ENCODE assay signal across 21 mouse cellular contexts in genomic region chr5:75590961-75591360, GRCm38 (mm10). TPM values are rescaled to one million over a fixed set of nuclear protein-coding genes. Genes with fewer than 3 reads are reported as not detected.
DNase-seq lines count a peak whose midpoint lies in the region; ATAC-seq and TF ChIP-seq lines count a peak whose summit lies in the region.
"Had no signal": no experiment of that assay in that cellular context is flagged by ENCODE, and none has a peak within 500 bp of the region (broad histone marks: within the 10 kb centered on the region; RNA-seq: fewer than 3 reads in every experiment).

No protein-coding gene starts in this region.

- no peaks in the 10 kb centered on the region for H3K9me3 ChIP-seq in forebrain, embryonic 13.5 days (replicated peaks)
- no peaks in the 10 kb centered on the region for H3K9me3 ChIP-seq in forebrain, embryonic 11.5 days (ENCODE audit: control insufficient read depth, low read length)
- no peaks in the 10 kb centered on the region for H3K9me3 ChIP-seq in hindbrain, embryonic 13.5 days
- no peaks in the 10 kb centered on the region for H3K9me3 ChIP-seq in hindbrain, postnatal 0 days (ENCODE audit: low read length)
- H3K9me3 ChIP-seq in midbrain, embryonic 13.5 days, result no peaks in the 10 kb centered on the region
- H3K9me3 ChIP-seq in midbrain, embryonic 11.5 days (ENCODE audit: control insufficient read depth, low read length), result no peaks in the 10 kb centered on the region
- H3K9me3 ChIP-seq in MEL (replicated peaks; ENCODE audit: insufficient read depth, low read length), result no peaks in the 10 kb centered on the region
- H3K9me3 ChIP-seq: heart, embryonic 10.5 days; intestine, embryonic 15.5 days had no signal

- H3K79me2 ChIP-seq in MEL (ENCODE audit: control insufficient read depth, insufficient read depth, low read length, poor library complexity), result no peaks in the 10 kb centered on the region

- H3K27ac ChIP-seq in forebrain, embryonic 13.5 days, result 0 out of 2 replicates have a peak overlapping the region, but pooled peaks have one; percentile 48
- no peak overlapping the region for H3K27ac ChIP-seq in forebrain, embryonic 11.5 days (ENCODE audit: low read depth, low read length)
- H3K27ac ChIP-seq in hindbrain, embryonic 13.5 days, result peak overlapping the region; percentile 46; the same call in 1 of the 2 replicates
- no peak overlapping the region for H3K27ac ChIP-seq in hindbrain, postnatal 0 days
- H3K27ac ChIP-seq in midbrain, embryonic 13.5 days, result no peak overlapping the region
- H3K27ac ChIP-seq in midbrain, embryonic 11.5 days (ENCODE audit: low read depth, low read length), result no peak overlapping the region
- no peak overlapping the region for H3K27ac ChIP-seq in MEL (ENCODE audit: control insufficient read depth, low read depth, low read length)
- H3K27ac ChIP-seq: heart, embryonic 10.5 days; intestine, embryonic 15.5 days had no signal

- no peak overlapping the region for H3K9ac ChIP-seq in forebrain, embryonic 13.5 days
- H3K9ac ChIP-seq in forebrain, embryonic 11.5 days (ENCODE audit: low read length), result no peak overlapping the region
- no peak overlapping the region; the same call in 1 of the 2 replicates for H3K9ac ChIP-seq in hindbrain, embryonic 13.5 days
- no peak overlapping the region for H3K9ac ChIP-seq in hindbrain, postnatal 0 days (replicated peaks; ENCODE audit: low read length)
- no peak overlapping the region for H3K9ac ChIP-seq in midbrain, embryonic 13.5 days (replicated peaks)
- H3K9ac ChIP-seq in midbrain, embryonic 11.5 days (ENCODE audit: low read length), result no peak overlapping the region
- H3K9ac ChIP-seq in MEL (ENCODE audit: control insufficient read depth, low read depth, low read length, poor library complexity, severe bottlenecking), result no peak overlapping the region
- H3K9ac ChIP-seq: intestine, embryonic 15.5 days had no signal

- TF ChIP-seq RAD21 in MEL (IDR thresholded peaks at IDR 0.05; ENCODE audit: low read depth, low read length), result no peak

- ATAC-seq in forebrain, embryonic 13.5 days, result 0 out of 2 replicates have a peak, but pooled peaks have one; percentile 9
- no peak for ATAC-seq in forebrain, embryonic 11.5 days (replicated peaks; ENCODE audit: low FRiP score)
- no peak for ATAC-seq in hindbrain, embryonic 13.5 days (ENCODE audit: low FRiP score)
- ATAC-seq in hindbrain, postnatal 0 days, result no peak
- ATAC-seq in midbrain, embryonic 13.5 days, result 0 out of 2 replicates have a peak, but pooled peaks have one; percentile 20
- ATAC-seq in midbrain, embryonic 11.5 days (ENCODE audit: low FRiP score), result no peak
- ATAC-seq: activated CD4-positive, CD25-positive, alpha-beta regulatory T cell, adult 4 months; intestine, embryonic 15.5 days; Patski had no signal

- 9% methylated on average over 6 of the region's 6 CpGs for WGBS in forebrain, embryonic 13.5 days
- 26% methylated on average over 6 of the region's 6 CpGs for WGBS in forebrain, embryonic 11.5 days
- 38% methylated on average over 6 of the region's 6 CpGs for WGBS in hindbrain, embryonic 13.5 days
- WGBS in hindbrain, postnatal 0 days, result 34% methylated on average over 6 of the region's 6 CpGs
- 33% methylated on average over 6 of the region's 6 CpGs for WGBS in midbrain, embryonic 13.5 days
- WGBS in midbrain, embryonic 11.5 days, result 57% methylated on average over 6 of the region's 6 CpGs

- no peaks in the 10 kb centered on the region for H3K36me3 ChIP-seq in forebrain, embryonic 13.5 days (ENCODE audit: poor library complexity, severe bottlenecking)
- H3K36me3 ChIP-seq in forebrain, embryonic 11.5 days (ENCODE audit: control insufficient read depth, insufficient read depth, low read length), result no peaks in the 10 kb centered on the region
- no peaks in the 10 kb centered on the region for H3K36me3 ChIP-seq in hindbrain, embryonic 13.5 days
- H3K36me3 ChIP-seq in hindbrain, postnatal 0 days (ENCODE audit: insufficient read depth, low read length), result no peaks in the 10 kb centered on the region
- H3K36me3 ChIP-seq in midbrain, embryonic 13.5 days, result no peaks in the 10 kb centered on the region
- no peaks in the 10 kb centered on the region for H3K36me3 ChIP-seq in midbrain, embryonic 11.5 days (ENCODE audit: control insufficient read depth, insufficient read depth, low read length)
- H3K36me3 ChIP-seq in MEL (ENCODE audit: control insufficient read depth in 1 of 2, insufficient read depth in 2 of 2, low read length in 2 of 2), result no peaks in the 10 kb centered on the region
- H3K36me3 ChIP-seq: heart, embryonic 10.5 days; intestine, embryonic 15.5 days had no signal

- no peak for DNase-seq in forebrain, embryonic 11.5 days (ENCODE audit: low spot score)
- DNase-seq in hindbrain, postnatal 0 days (ENCODE audit: low spot score), result no peak
- no peak for DNase-seq in midbrain, embryonic 11.5 days (ENCODE audit: low spot score, missing footprints)
- no peak for DNase-seq in MEL (ENCODE audit: low read depth, low spot score)
- no peak for DNase-seq in adrenal gland, adult (ENCODE audit: inconsistent age in 2 of 2, low spot score in 1 of 2)
- DNase-seq: adrenal gland, adult 2 months; adrenal gland, postnatal 25 days; cerebellum, adult 2 months; gastrocnemius, postnatal 10 days; heart, adult 18-20 months; heart, postnatal 10 days; heart, postnatal 4 days; kidney, adult 18-20 months had no signal

- peaks cover 29% of the 10 kb centered on the region for H3K4me1 ChIP-seq in forebrain, embryonic 13.5 days
- H3K4me1 ChIP-seq in forebrain, embryonic 11.5 days (replicated peaks; ENCODE audit: control insufficient read depth, insufficient read depth, low read length), result no peaks in the 10 kb centered on the region; the same call in 1 of the 2 replicates
- H3K4me1 ChIP-seq in hindbrain, embryonic 13.5 days (replicated peaks), result peaks cover 55% of the 10 kb centered on the region
- peaks cover 9% of the 10 kb centered on the region for H3K4me1 ChIP-seq in hindbrain, postnatal 0 days (ENCODE audit: insufficient read depth, low read length)
- peaks cover 30% of the 10 kb centered on the region for H3K4me1 ChIP-seq in midbrain, embryonic 13.5 days (replicated peaks)
- H3K4me1 ChIP-seq in midbrain, embryonic 11.5 days (ENCODE audit: control insufficient read depth, insufficient read depth, low read length), result 0 out of 2 replicates have a peak, but pooled peaks cover 3% of the 10 kb centered on the region
- H3K4me1 ChIP-seq in MEL (ENCODE audit: control insufficient read depth in 1 of 2, insufficient read depth in 2 of 2, low read length in 2 of 2), result no peaks in the 10 kb centered on the region

- TF ChIP-seq POLR2A in MEL (IDR thresholded peaks at IDR 0.05; ENCODE audit: control insufficient read depth in 1 of 2, insufficient read depth in 1 of 2, low read depth in 1 of 2, low read length in 2 of 2, poor library complexity in 1 of 2), result no peak

- H3K4me3 ChIP-seq in forebrain, embryonic 13.5 days, result no peak overlapping the region
- no peak overlapping the region for H3K4me3 ChIP-seq in forebrain, embryonic 11.5 days (ENCODE audit: low read depth, low read length)
- no peak overlapping the region for H3K4me3 ChIP-seq in hindbrain, embryonic 13.5 days
- no peak overlapping the region for H3K4me3 ChIP-seq in hindbrain, postnatal 0 days (ENCODE audit: low read length)
- H3K4me3 ChIP-seq in midbrain, embryonic 13.5 days (replicated peaks), result no peak overlapping the region
- H3K4me3 ChIP-seq in midbrain, embryonic 11.5 days (ENCODE audit: low read depth, low read length), result no peak overlapping the region
- no peak overlapping the region for H3K4me3 ChIP-seq in MEL (ENCODE audit: control insufficient read depth in 1 of 2, insufficient read depth in 1 of 2, low read depth in 2 of 2, low read length in 2 of 2)
- H3K4me3 ChIP-seq: heart, embryonic 10.5 days; intestine, embryonic 15.5 days had no signal

- TF ChIP-seq EP300 in MEL (IDR thresholded peaks at IDR 0.05; ENCODE audit: low read depth in 1 of 2, low read length in 2 of 2), result no peak

- TF ChIP-seq CTCF in hindbrain, postnatal 0 days (IDR thresholded peaks at IDR 0.05; ENCODE audit: low read depth), result no peak
- no peak for TF ChIP-seq CTCF in MEL (IDR thresholded peaks at IDR 0.05 in 2 of 3, conservative IDR thresholded peaks at IDR 0.05 in 1 of 3; ENCODE audit: control insufficient read depth in 1 of 3, insufficient read depth in 1 of 3, low read depth in 2 of 3, low read length in 3 of 3, poor library complexity in 1 of 3, severe bottlenecking in 1 of 3)

- peaks cover 67% of the 10 kb centered on the region for H3K27me3 ChIP-seq in forebrain, embryonic 13.5 days
- H3K27me3 ChIP-seq in forebrain, embryonic 11.5 days (ENCODE audit: control insufficient read depth, insufficient read depth, low read length), result no peaks in the 10 kb centered on the region; the same call in 1 of the 2 replicates
- H3K27me3 ChIP-seq in hindbrain, embryonic 13.5 days, result no peaks in the 10 kb centered on the region
- H3K27me3 ChIP-seq in hindbrain, postnatal 0 days (ENCODE audit: insufficient read depth, low read length), result no peaks in the 10 kb centered on the region
- H3K27me3 ChIP-seq in midbrain, embryonic 13.5 days, result peaks cover 12% of the 10 kb centered on the region; the same call in 1 of the 2 replicates
- H3K27me3 ChIP-seq in midbrain, embryonic 11.5 days (ENCODE audit: control insufficient read depth, insufficient read depth, low read length), result no peaks in the 10 kb centered on the region
- no peaks in the 10 kb centered on the region for H3K27me3 ChIP-seq in MEL (ENCODE audit: control insufficient read depth in 1 of 2, insufficient read depth in 2 of 2, low read length in 2 of 2)
- H3K27me3 ChIP-seq: intestine, embryonic 15.5 days; Patski had no signal

- 0 out of 2 replicates have a peak overlapping the region, but pooled peaks have one; percentile 4 for H3K4me2 ChIP-seq in forebrain, embryonic 13.5 days
- no peak overlapping the region for H3K4me2 ChIP-seq in forebrain, embryonic 11.5 days (ENCODE audit: low read depth, low read length, severe bottlenecking)
- no peak overlapping the region for H3K4me2 ChIP-seq in hindbrain, embryonic 13.5 days
- H3K4me2 ChIP-seq in hindbrain, postnatal 0 days (ENCODE audit: low read depth, low read length), result no peak overlapping the region
- no peak overlapping the region for H3K4me2 ChIP-seq in midbrain, embryonic 13.5 days (replicated peaks)
- H3K4me2 ChIP-seq in midbrain, embryonic 11.5 days, result no peak overlapping the region
- H3K4me2 ChIP-seq: intestine, embryonic 15.5 days had no signal

RNA-seq across cellular contexts. Expression of gene Kit, which starts 16.2 kb away (rescaled TPM):
- polyA plus RNA-seq in forebrain, embryonic 13.5 days (2015; fragmentation: Nextera tagmentation; extraction: Ambion mirVana), result 25.6 and 28.2 TPM in 2 replicates
- 20.9 and 22.9 TPM in 2 replicates for polyA plus RNA-seq in forebrain, embryonic 11.5 days (2014; fragmentation: Nextera tagmentation; extraction: Ambion mirVana)
- 50.1 and 57.9 TPM in 2 replicates for polyA plus RNA-seq in hindbrain, embryonic 13.5 days (2015; fragmentation: Nextera tagmentation; extraction: Ambion mirVana)
- total RNA-seq in hindbrain, postnatal 0 days (2014; rRNA removed), result 48.0 and 58.1 TPM in 2 replicates
- 31.2 and 31.8 TPM in 2 replicates for polyA plus RNA-seq in hindbrain, postnatal 0 days (2015; fragmentation: Nextera tagmentation; extraction: Ambion mirVana)
- 28.8 and 30.7 TPM in 2 replicates for polyA plus RNA-seq in midbrain, embryonic 13.5 days (2015; fragmentation: Nextera tagmentation; extraction: Ambion mirVana)
- polyA plus RNA-seq in midbrain, embryonic 11.5 days (2014; fragmentation: Nextera tagmentation; extraction: Ambion mirVana), result 19.6 and 20.4 TPM in 2 replicates
- total RNA-seq in MEL (2012; rRNA removed), result 0.36 and 1.0 TPM in 2 replicates
- polyA plus RNA-seq in MEL (2012; ENCODE audit: insufficient read depth in 1 of 2, insufficient read length in 2 of 2, low read depth in 1 of 2, low replicate concordance in 2 of 2, missing spikeins in 1 of 2), result 1 to 10 TPM in 1 of 2 experiments, not detected in 1; 1.8 TPM
- polyA plus RNA-seq: C2C12 had no signal

Comparison
In these comparisons a context has a peak if more than half of its experiments do, and no peak if none do; other contexts are left out.
1. ATAC-seq: peak in forebrain, embryonic 13.5 days (single experiment) and midbrain, embryonic 13.5 days (single experiment); none in forebrain, embryonic 11.5 days (single experiment), hindbrain, embryonic 13.5 days (single experiment), hindbrain, postnatal 0 days (single experiment) and midbrain, embryonic 11.5 days (single experiment).
2. H3K27ac ChIP-seq: peak in forebrain, embryonic 13.5 days (single experiment) and hindbrain, embryonic 13.5 days (single experiment); none in forebrain, embryonic 11.5 days (single experiment), hindbrain, postnatal 0 days (single experiment), midbrain, embryonic 13.5 days (single experiment), midbrain, embryonic 11.5 days (single experiment) and MEL (single experiment).